Mouse (Mus musculus) myocyte (in vitro differentiated cells): Measurements from ENCODE around the gene Gmppa. TPM values are rescaled to one million over a fixed set of nuclear protein-coding genes. Genes with fewer than 3 reads are reported as not detected.

Experiments used
- H3K27me3 ChIP-seq: one replicate; pipeline ENCODE4 v1.6.1; 2011; ENCODE audit not compliant: control insufficient read depth, insufficient read depth, insufficient read length
- H3K36me3 ChIP-seq: one replicate; pipeline ENCODE4 v1.6.1; 2011; ENCODE audit not compliant: control insufficient read depth, insufficient read depth
- H3K4me2 ChIP-seq: one replicate; pipeline ENCODE4 v1.6.1; 2011; ENCODE audit warnings: low read depth, control low read depth
- H3K4me3 ChIP-seq: one replicate; pipeline ENCODE4 v1.5.1; 2011; ENCODE audit warnings: mild to moderate bottlenecking, control low read depth, moderate library complexity
- H3K79me2 ChIP-seq: one replicate; pipeline ENCODE4 v1.6.1; 2011; ENCODE audit not compliant: control insufficient read depth, insufficient read depth
- H3ac ChIP-seq: one replicate; pipeline ENCODE4 v1.6.1; 2011; ENCODE audit not compliant: control insufficient read depth, insufficient read length
- CEBPB ChIP-seq: IDR thresholded peaks from 2 replicates; pipeline ENCODE4 v1.6.1; 2011; ENCODE audit warnings: mild to moderate bottlenecking, moderate library complexity; ENCODE audit not compliant: poor library complexity, insufficient read depth, severe bottlenecking
- E2F4 ChIP-seq: IDR thresholded peaks from one replicate; pipeline ENCODE4 v1.6.1; 2011; ENCODE audit warnings: mild to moderate bottlenecking, control low read depth, moderate library complexity; ENCODE audit not compliant: insufficient read depth
- MAX ChIP-seq: IDR thresholded peaks from one replicate; pipeline ENCODE4 v1.6.1; 2011; ENCODE audit warnings: low read depth, mild to moderate bottlenecking, control low read depth
- MYOD1 ChIP-seq, 3 experiments: IDR thresholded peaks; one replicate each; pipeline ENCODE4 v1.6.1; 2011; ENCODE audit warnings: control low read depth in 2 of 3, low read depth in 2 of 3, mild to moderate bottlenecking in 2 of 3, moderate library complexity in 1 of 3; ENCODE audit not compliant: insufficient read length in 2 of 3, control insufficient read depth in 1 of 3
- MYOG ChIP-seq, 3 experiments: IDR thresholded peaks; one replicate each; pipeline ENCODE4 v1.6.1; 2011; ENCODE audit warnings: control low read depth in 2 of 3, low read depth in 2 of 3, mild to moderate bottlenecking in 2 of 3; ENCODE audit not compliant: insufficient read length in 2 of 3, control insufficient read depth in 1 of 3, insufficient read depth in 1 of 3
- POLR2A ChIP-seq: IDR thresholded peaks from one replicate; pipeline ENCODE4 v1.6.1; 2011; ENCODE audit warnings: low read depth, mild to moderate bottlenecking, control low read depth, moderate library complexity; ENCODE audit not compliant: insufficient read length
- POLR2AphosphoS2 ChIP-seq: IDR thresholded peaks from one replicate; pipeline ENCODE4 v1.6.1; 2011; ENCODE audit warnings: low read depth, control low read depth; ENCODE audit not compliant: insufficient read length
- REST ChIP-seq: IDR thresholded peaks from one replicate; pipeline ENCODE4 v1.6.1; 2011; ENCODE audit warnings: mild to moderate bottlenecking, control low read depth, moderate library complexity; ENCODE audit not compliant: insufficient read depth, insufficient read length
- SRF ChIP-seq: IDR thresholded peaks from one replicate; pipeline ENCODE4 v1.6.1; 2011; ENCODE audit warnings: low read depth; ENCODE audit not compliant: control insufficient read depth, insufficient read length
- TCF12 ChIP-seq: IDR thresholded peaks from one replicate; pipeline ENCODE4 v1.6.1; 2011; ENCODE audit warnings: mild to moderate bottlenecking, control low read depth; ENCODE audit not compliant: poor library complexity, insufficient read depth, severe bottlenecking
- TCF3 ChIP-seq: IDR thresholded peaks from one replicate; pipeline ENCODE4 v1.6.1; 2011; ENCODE audit warnings: low read depth, control low read depth; ENCODE audit not compliant: insufficient read length
- USF1 ChIP-seq: IDR thresholded peaks from one replicate; pipeline ENCODE4 v1.6.1; 2011; ENCODE audit warnings: low read depth, mild to moderate bottlenecking, control low read depth, moderate library complexity
- polyA plus RNA-seq: library from polyadenylated mRNA; unstranded; fragments of >200 nt; fragmentation: generic; extraction: Trizol; gene quantifications from one replicate; pipeline ENCODE4 v1.2.1, GENCODE M21; 2012; ENCODE audit warnings: missing spikeins

The Gmppa gene
- polyA plus RNA-seq, 1 experiment = 106 TPM

DNA sequence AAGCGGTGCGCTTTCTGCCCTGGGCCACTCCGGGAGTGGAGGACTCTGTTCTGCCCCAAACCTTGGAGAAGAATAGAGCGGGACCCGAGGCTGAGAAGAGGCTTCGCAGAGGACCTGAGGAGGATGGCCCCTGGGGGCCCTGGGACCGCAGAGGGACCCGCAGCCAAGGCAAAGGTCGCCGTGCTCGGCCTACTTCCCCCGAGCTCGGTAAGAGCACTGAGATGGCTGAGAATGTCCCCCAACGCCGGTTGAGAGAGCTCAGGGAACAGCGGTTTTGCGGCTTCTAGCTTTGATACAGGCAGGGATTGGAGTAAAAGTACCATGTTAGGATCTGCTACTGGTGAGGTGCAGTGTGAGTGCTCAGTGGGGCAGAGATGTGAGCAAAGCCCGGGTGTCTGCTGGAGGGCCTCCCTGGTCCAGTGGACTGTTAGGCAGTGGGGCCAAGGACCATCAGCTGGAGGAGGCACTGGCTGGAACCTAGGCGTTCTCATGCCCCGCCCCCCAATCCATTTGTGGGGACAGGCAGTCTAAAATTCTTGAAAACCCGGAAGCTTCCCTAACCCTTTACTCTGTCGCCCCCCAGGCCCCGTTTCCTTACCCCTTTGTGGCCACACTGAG is 46.7 kb upstream of the Gmppa start:
- TF ChIP-seq REST (no peak), E2F4 (no peak), CEBPB (no peak), SRF (no peak), TCF12 (no peak), MYOD1 (IDR thresholded peaks at IDR 0.05; ENCODE audit: control insufficient read depth in 1 of 3, insufficient read length in 2 of 3, low read depth in 2 of 3) (no peak), TCF3 (no peak), POLR2A (no peak), POLR2AphosphoS2 (no peak), USF1 (no peak), MYOG (IDR thresholded peaks at IDR 0.05; ENCODE audit: control insufficient read depth in 1 of 3, insufficient read depth in 1 of 3, insufficient read length in 2 of 3, low read depth in 2 of 3) (no peak), MAX (no peak)
- peaks cover 11% of the 10 kb centered on the region for H3K36me3 ChIP-seq
- peaks cover 3% of the 10 kb centered on the region for H3K79me2 ChIP-seq
- no peak overlapping the region for H3ac ChIP-seq
- no peak overlapping the region for H3K4me3 ChIP-seq
- no peaks in the 10 kb centered on the region for H3K27me3 ChIP-seq
- H3K4me2 ChIP-seq = no peak overlapping the region

DNA sequence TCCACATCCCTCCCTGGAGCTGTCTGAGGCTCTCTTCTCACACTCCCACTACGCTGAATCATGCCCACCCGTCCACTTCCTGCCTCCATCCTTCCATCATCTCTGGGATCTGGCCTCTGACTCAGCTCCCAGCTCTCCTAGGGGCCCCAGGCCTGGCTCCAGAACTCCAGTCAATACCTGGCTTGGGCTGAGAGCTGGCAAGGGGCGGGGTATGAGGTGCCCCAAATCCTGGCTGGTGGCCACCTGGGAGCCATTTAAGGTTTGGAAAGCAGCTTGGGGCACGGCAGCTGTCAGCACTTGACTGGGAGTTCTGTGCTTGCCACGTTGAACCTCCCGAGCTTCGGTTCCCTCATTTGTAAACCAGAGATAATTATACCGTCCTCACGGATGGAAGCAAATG is 42.6 kb upstream of the Gmppa start:
- Histone ChIP-seq H3ac (no peak overlapping the region), H3K27me3 (no peaks in the 10 kb centered on the region), H3K79me2 (peaks cover 9% of the 10 kb centered on the region), H3K4me2 (peak overlapping the region; percentile 76), H3K36me3 (peaks cover 21% of the 10 kb centered on the region), H3K4me3 (no peak overlapping the region)
- TF ChIP-seq MYOD1 (IDR thresholded peaks at IDR 0.05; ENCODE audit: control insufficient read depth in 1 of 3, insufficient read length in 2 of 3, low read depth in 2 of 3) = peak in 2 of 3 experiments; percentile 50 to 65
- TF ChIP-seq SRF = peak; percentile 73
- peak; percentile 16 to 59 (median 22) for TF ChIP-seq MYOG (IDR thresholded peaks at IDR 0.05; ENCODE audit: control insufficient read depth in 1 of 3, insufficient read depth in 1 of 3, insufficient read length in 2 of 3, low read depth in 2 of 3)
- no peak for TF ChIP-seq TCF12
- TF ChIP-seq POLR2A = peak; percentile 5

DNA sequence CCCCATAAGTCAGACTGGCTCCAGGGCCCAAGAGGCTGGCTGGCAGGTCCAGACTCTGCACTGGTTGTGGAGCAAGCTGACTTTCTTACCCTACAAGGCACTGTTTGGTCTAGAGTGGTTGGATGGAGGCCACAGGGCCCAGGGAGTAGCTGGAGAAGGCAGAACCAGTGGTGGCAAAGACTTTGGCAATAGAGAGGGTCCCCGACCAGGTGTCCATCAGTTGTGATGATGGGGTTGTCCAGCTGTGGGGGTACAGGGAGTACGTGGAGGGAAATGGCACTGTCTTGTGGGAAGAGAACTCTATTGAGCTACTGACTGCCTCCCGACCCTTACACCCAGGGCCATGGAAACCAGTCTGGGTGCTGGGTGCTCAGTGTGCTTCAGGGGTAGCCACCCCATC is 41.9 kb upstream of the Gmppa start:
- TF ChIP-seq POLR2A = no peak
- TF ChIP-seq TCF12 = no peak
- TF ChIP-seq E2F4 = no peak
- no peak for TF ChIP-seq POLR2AphosphoS2
- TF ChIP-seq MYOD1 (IDR thresholded peaks at IDR 0.05; ENCODE audit: control insufficient read depth in 1 of 3, insufficient read length in 2 of 3, low read depth in 2 of 3) = no peak
- TF ChIP-seq TCF3 = no peak
- TF ChIP-seq CEBPB = no peak
- Histone ChIP-seq H3K27me3 (no peaks in the 10 kb centered on the region), H3K79me2 (peaks cover 9% of the 10 kb centered on the region), H3K4me2 (peak overlapping the region; percentile 76), H3K36me3 (peaks cover 21% of the 10 kb centered on the region), H3ac (no peak overlapping the region), H3K4me3 (no peak overlapping the region)

DNA sequence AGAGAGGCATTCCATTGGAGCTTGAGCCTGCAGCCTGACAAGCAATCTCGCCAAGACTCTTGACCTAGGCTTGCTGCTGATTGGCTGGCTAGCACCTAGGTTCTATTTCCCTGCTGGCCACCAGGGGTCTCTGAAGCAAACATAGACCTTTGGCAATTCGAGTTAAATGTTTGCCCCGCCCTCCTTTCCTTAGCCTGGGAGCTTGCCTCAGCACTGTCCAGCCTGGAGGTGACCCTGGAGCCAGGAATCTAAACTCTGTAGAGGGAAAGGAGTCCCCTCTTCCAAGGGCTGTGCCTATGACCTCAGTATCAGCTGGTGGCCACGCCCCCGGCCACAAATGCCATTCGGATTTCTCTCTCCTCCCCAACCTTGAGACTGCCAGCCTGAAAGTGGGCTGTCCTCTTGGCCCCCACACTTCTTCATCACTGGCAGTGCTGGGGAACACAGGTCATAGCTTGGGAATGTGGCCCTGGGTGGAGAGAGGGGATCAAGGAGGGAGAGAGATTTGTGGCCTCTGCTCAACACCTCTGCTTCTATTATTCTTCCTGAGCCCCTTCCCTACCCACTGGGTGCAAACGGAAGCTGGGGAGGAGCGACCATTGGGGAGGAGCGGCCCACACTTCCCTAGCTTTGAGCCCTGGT is 36.8 kb upstream of the Gmppa start:
- Histone ChIP-seq H3K79me2 (peaks cover 9% of the 10 kb centered on the region), H3K36me3 (peaks cover 30% of the 10 kb centered on the region), H3ac (no peak overlapping the region), H3K4me3 (peak overlapping the region; percentile 23), H3K27me3 (no peaks in the 10 kb centered on the region), H3K4me2 (peak overlapping the region; percentile 94)
- TF ChIP-seq MYOD1 (IDR thresholded peaks at IDR 0.05; ENCODE audit: control insufficient read depth in 1 of 3, insufficient read length in 2 of 3, low read depth in 2 of 3) (peak in 1 of 3 experiments; percentile 43), MAX (no peak), POLR2AphosphoS2 (no peak), TCF3 (no peak), MYOG (IDR thresholded peaks at IDR 0.05; ENCODE audit: control insufficient read depth in 1 of 3, insufficient read depth in 1 of 3, insufficient read length in 2 of 3, low read depth in 2 of 3) (peak in 1 of 3 experiments; percentile 37), CEBPB (no peak)

DNA sequence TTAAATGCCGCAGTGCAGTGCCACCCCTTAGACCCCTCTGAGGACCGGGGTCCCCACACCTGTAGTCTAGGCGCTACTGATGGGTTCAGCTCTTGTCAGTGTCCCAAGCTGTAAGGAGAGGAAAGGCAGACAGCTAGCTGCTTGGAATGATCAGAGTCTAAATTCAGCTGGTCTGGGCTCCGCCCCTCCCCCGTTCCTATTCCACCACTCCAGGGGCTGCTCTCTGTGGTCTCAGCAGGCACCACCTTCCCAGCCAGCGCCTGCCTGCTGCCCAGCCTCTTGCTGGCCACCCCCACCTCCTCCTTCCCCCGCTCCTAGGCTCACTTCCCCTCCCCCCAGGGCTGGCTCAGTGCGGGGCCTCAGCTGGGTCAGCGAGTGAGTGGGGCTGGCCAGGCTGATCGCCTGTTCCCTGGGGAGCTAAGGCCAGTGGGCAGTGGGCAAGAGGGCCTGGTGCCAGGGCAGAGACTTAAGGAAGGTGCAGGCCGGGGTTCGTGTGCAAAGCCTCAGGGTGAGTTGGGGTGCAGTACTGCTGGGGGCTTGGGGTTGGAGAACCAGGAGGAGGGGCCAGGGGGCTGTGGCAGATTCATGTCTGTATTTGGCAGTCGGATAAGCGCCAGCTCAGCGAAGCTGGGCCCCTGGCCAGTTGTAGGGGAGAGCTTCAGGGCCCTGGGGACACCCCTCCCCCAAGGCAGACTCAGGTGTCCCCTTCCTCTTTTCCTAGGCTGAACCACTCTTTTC is 35.8 kb upstream of the Gmppa start:
- H3ac ChIP-seq = no peak overlapping the region
- H3K27me3 ChIP-seq = no peaks in the 10 kb centered on the region
- H3K4me2 ChIP-seq = peak overlapping the region; percentile 94
- H3K36me3 ChIP-seq = peaks cover 38% of the 10 kb centered on the region
- peaks cover 2% of the 10 kb centered on the region for H3K79me2 ChIP-seq
- peak overlapping the region; percentile 23 for H3K4me3 ChIP-seq
- TF ChIP-seq MYOD1 (IDR thresholded peaks at IDR 0.05; ENCODE audit: control insufficient read depth in 1 of 3, insufficient read length in 2 of 3, low read depth in 2 of 3) = peak in 1 of 3 experiments; percentile 55
- peak; percentile 41 for TF ChIP-seq POLR2A
- no peak for TF ChIP-seq TCF3
- peak in 2 of 3 experiments; percentile 6 to 77 for TF ChIP-seq MYOG (IDR thresholded peaks at IDR 0.05; ENCODE audit: control insufficient read depth in 1 of 3, insufficient read depth in 1 of 3, insufficient read length in 2 of 3, low read depth in 2 of 3)
- no peak for TF ChIP-seq REST
- TF ChIP-seq USF1 = no peak
- peak; percentile 57 for TF ChIP-seq POLR2AphosphoS2
